Mouse (Mus musculus): ENCODE results near the gene Dglucy.

Dglucy gene

GRCm38 (mm10) chr12:100928286-100928685 is 149.4 kb downstream of the Dglucy start:
- DNase-seq (ENCODE audit: low read depth), result no peak

- DNase-seq (ENCODE audit: low read depth), result no peak
Observed at GRCm38 (mm10) chr12:100931653-100932052, 152.8 kb downstream of the Dglucy start.

- no peak for DNase-seq (ENCODE audit: low read depth)
Observed at GRCm38 (mm10) chr12:100934796-100935195, 155.9 kb downstream of the Dglucy start.

GRCm38 (mm10) chr12:100936116-100936515 is 157.3 kb downstream of the Dglucy start:
- peak; percentile 76 for DNase-seq (ENCODE audit: low read depth)

GRCm38 (mm10) chr12:100936737-100937136 is 157.9 kb downstream of the Dglucy start:
- DNase-seq (ENCODE audit: low read depth), result no peak

- DNase-seq (ENCODE audit: low read depth), result no peak
Observed at GRCm38 (mm10) chr12:100937441-100938360, 158.8 kb downstream of the Dglucy start.

GRCm38 (mm10) chr12:100941361-100941760 is 162.5 kb downstream of the Dglucy start:
- DNase-seq (ENCODE audit: low read depth), result no peak

GRCm38 (mm10) chr12:100943146-100943545 is 164.3 kb downstream of the Dglucy start:
- no peak for DNase-seq (ENCODE audit: low read depth)

- no peak for DNase-seq (ENCODE audit: low read depth)
Observed at GRCm38 (mm10) chr12:100944921-100945336, 166.1 kb downstream of the Dglucy start.

- no peak for DNase-seq (ENCODE audit: low read depth)
Observed at GRCm38 (mm10) chr12:100945501-100945900, 166.6 kb downstream of the Dglucy start.

GRCm38 (mm10) chr12:100945948-100946347 is 167.1 kb downstream of the Dglucy start:
- no peak for DNase-seq (ENCODE audit: low read depth)

Measured in c-Kit-positive CD71-positive TER-119-negative erythroid progenitor cells, embryonic 14.5 days (primary cell).